ENCODE assay signal across 9 mouse cellular contexts in the genomic region with DNA sequence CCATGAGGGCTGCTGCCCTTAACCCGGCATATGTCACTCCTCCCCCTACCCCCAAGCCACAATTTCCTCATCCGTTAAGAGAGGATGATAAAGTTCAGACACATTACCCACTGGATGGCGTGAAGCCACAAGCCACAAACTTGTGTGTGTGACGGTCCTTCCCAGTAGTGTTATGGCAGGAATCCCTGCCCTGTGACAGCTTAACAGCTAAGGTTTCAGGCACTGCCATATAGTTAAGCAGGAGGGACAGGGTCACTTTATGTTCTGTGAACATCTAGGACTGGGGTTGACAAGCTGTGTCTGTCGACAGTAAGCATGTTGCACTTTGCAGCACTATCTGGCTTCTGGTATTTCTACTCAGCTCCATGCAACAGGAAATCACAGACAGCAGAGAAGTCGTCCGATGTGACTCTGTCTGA.
A peak's percentile ranks its signal among the peaks of the same experiment; 100 is the strongest.
DNase-seq lines count a peak whose midpoint lies in the region; ATAC-seq and TF ChIP-seq lines count a peak whose summit lies in the region.
"Had no signal": no experiment of that assay in that cellular context is flagged by ENCODE, and none has a peak within 500 bp of the region (broad histone marks: within the 10 kb centered on the region; RNA-seq: fewer than 3 reads in every experiment).

No protein-coding gene starts in this region.

- 35% methylated on average over 7 of the region's 7 CpGs for WGBS in lung, embryonic 16.5 days
- 23% methylated on average over 7 of the region's 7 CpGs for WGBS in liver, postnatal 0 days (ENCODE audit: insufficient replicate concordance)
- WGBS in kidney, adult 2 months: 24% methylated on average over 7 of the region's 7 CpGs

- peak; percentile 43; the same call in 1 of the 2 replicates for ATAC-seq in lung, embryonic 16.5 days (ENCODE audit: low read depth)
- peak; percentile 83 for ATAC-seq in granulocyte monocyte progenitor cell, adult 5-6 weeks (replicated peaks; ENCODE audit: poor library complexity, severe bottlenecking)
- no peak for ATAC-seq in liver, postnatal 0 days

- no peaks in the 10 kb centered on the region for H3K27me3 ChIP-seq in lung, embryonic 16.5 days (ENCODE audit: control insufficient read depth, insufficient read depth, low read depth, low read length)
- no peaks in the 10 kb centered on the region for H3K27me3 ChIP-seq in liver, postnatal 0 days (ENCODE audit: insufficient read depth, low read length)
- H3K27me3 ChIP-seq in kidney, adult 2 months (replicated peaks; ENCODE audit: control insufficient read depth, insufficient read depth, low read length): no peaks in the 10 kb centered on the region

- no peak overlapping the region for H3K9ac ChIP-seq in lung, embryonic 16.5 days (ENCODE audit: low read length)
- no peak overlapping the region for H3K9ac ChIP-seq in liver, postnatal 0 days (replicated peaks)

- H3K36me3 ChIP-seq in lung, embryonic 16.5 days (ENCODE audit: control insufficient read depth, insufficient read depth, low read length): no peaks in the 10 kb centered on the region
- H3K36me3 ChIP-seq in liver, postnatal 0 days (replicated peaks; ENCODE audit: insufficient read depth, low read length): no peaks in the 10 kb centered on the region
- no peaks in the 10 kb centered on the region for H3K36me3 ChIP-seq in kidney, adult 2 months (ENCODE audit: control insufficient read depth, insufficient read depth, low read length)

- TF ChIP-seq EP300 in liver, postnatal 0 days (IDR thresholded peaks at IDR 0.05; ENCODE audit: low read depth): no peak

- H3K27ac ChIP-seq in lung, embryonic 16.5 days (ENCODE audit: low read length): peak overlapping the region; percentile 59
- no peak overlapping the region for H3K27ac ChIP-seq in liver, postnatal 0 days (ENCODE audit: low read depth)
- no peak overlapping the region for H3K27ac ChIP-seq in kidney, adult 2 months (ENCODE audit: insufficient read depth, low read depth, low read length)

- H3K4me3 ChIP-seq in lung, embryonic 16.5 days (ENCODE audit: low read length): no peak overlapping the region
- no peak overlapping the region for H3K4me3 ChIP-seq in liver, postnatal 0 days (ENCODE audit: low read depth, low read length)
- no peak overlapping the region for H3K4me3 ChIP-seq in kidney, adult 2 months (ENCODE audit: insufficient read depth, low read depth, low read length)

- TF ChIP-seq POLR2A in kidney, adult 2 months (IDR thresholded peaks at IDR 0.05; ENCODE audit: low read depth, low read length): no peak

- no peak for TF ChIP-seq CTCF in liver, postnatal 0 days (IDR thresholded peaks at IDR 0.05; ENCODE audit: low read depth)
- TF ChIP-seq CTCF in kidney, adult 2 months (conservative IDR thresholded peaks at IDR 0.05; ENCODE audit: insufficient read depth, insufficient read length, low read depth, low read length): no peak

- H3K4me1 ChIP-seq in lung, embryonic 16.5 days (replicated peaks; ENCODE audit: control insufficient read depth, insufficient read depth, low read length): peaks cover 27% of the 10 kb centered on the region
- no peaks in the 10 kb centered on the region; the same call in 1 of the 2 replicates for H3K4me1 ChIP-seq in liver, postnatal 0 days (ENCODE audit: insufficient read depth)
- H3K4me1 ChIP-seq in kidney, adult 2 months (ENCODE audit: control insufficient read depth, insufficient read depth, low read length): no peaks in the 10 kb centered on the region; the same call in 1 of the 2 replicates

- no peak for DNase-seq in lung, adult 18-20 months
- no peak for DNase-seq in liver, postnatal 0 days
- peak; percentile 35 for DNase-seq in thymus, postnatal 14 days
- DNase-seq in embryo, embryonic 11 days: no peak
- no peak for DNase-seq in kidney, adult 2 months
- DNase-seq in adrenal gland, postnatal 4 days (ENCODE audit: low spot score in 2 of 2): no peak
- DNase-seq: spleen, adult 18-20 months had no signal

- no peaks in the 10 kb centered on the region for H3K9me3 ChIP-seq in lung, embryonic 16.5 days (ENCODE audit: control insufficient read depth, low read length)
- no peaks in the 10 kb centered on the region for H3K9me3 ChIP-seq in liver, postnatal 0 days (ENCODE audit: low read length)

- H3K4me2 ChIP-seq in lung, embryonic 16.5 days (ENCODE audit: low read depth, low read length): 0 out of 2 replicates have a peak overlapping the region, but pooled peaks have one; percentile 10
- peak overlapping the region; percentile 15; the same call in 1 of the 2 replicates for H3K4me2 ChIP-seq in liver, postnatal 0 days (ENCODE audit: low read depth, low read length)
